Mouse (Mus musculus) v-Abl transformed pro-B cells (cell line): Measurements from ENCODE around the gene Vmn1r138.
"Not testable (repeated sequence)": the region's sequence is repeated elsewhere in the genome, so short reads cannot be mapped to it uniquely, and the experiment has no call there.

Source experiments
- in situ Hi-C, 2 experiments: fragments of 400-800 bp; cut with MboI; formaldehyde crosslinking; loops; one replicate each; pipeline ENCODE4 v1.15.1; 2025; ENCODE audit not compliant: unreplicated experiment in 2 of 2

The Vmn1r138 gene

DNA sequence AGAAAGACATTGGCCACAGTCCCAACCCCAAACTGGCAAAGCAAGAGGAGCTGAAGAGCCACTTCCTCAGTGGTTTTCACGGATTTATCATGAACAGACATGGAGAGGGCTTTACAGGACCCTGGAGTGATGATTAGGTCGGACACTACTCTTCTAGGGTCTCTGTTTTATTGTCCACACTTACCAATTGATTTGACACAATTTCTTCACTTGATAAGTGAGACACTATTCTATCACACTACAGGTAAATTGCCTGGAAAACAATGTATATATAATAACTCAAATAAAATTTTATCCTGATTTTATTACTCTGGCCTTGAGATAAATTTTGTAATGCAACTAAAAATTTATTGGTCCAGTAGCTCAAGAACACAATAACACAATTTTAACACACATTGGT lies at the start of gene Vmn1r138:
TSS of gene Vmn1r138 (minus strand) at position 101 of the 400 bp plus-strand sequence.
- in situ Hi-C loops: not testable (repeated sequence)

- in situ Hi-C loops: not testable (repeated sequence)
These were observed 40.1 kb upstream of the Vmn1r138 start, which contains the start of gene Vmn1r139 for GRCm38 (mm10) chr7:22068757-22069156. TSS of gene Vmn1r139 (plus strand) at chr7:22069057.

- in situ Hi-C loops: not testable (repeated sequence)
These were observed 27.5 kb upstream of the Vmn1r138 start, which contains the start of gene Gm6176 for GRCm38 (mm10) chr7:22056205-22056604. TSS of gene Gm6176 (minus strand) at chr7:22056305.

DNA sequence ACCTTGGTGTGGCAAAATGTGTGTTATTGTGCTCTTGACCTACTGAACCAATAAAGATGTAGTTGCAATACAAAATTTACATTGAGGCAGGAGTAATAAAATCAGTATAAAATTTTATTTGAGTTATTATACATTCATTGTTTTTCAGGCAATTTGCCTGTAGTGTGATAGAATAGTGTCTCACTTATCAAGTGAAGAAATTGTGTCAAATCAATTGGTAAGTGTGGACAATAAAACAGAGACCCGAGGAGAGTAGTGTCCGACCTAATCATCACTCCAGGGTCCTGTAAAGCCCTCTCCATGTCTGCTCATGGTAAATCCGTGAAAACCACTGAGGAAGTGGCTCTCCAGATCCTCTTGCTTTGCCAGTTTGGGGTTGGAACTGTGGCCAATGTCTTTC lies 34.4 kb downstream of the Vmn1r138 start, which contains the start of gene Vmn1r137:
TSS of gene Vmn1r137 (plus strand) at position 301 of the 400 bp plus-strand sequence.
- in situ Hi-C loops: not testable (repeated sequence)
